Mouse (Mus musculus) gastrocnemius, postnatal 10 days (tissue): Measurements from ENCODE around the gene Prkra. TPM values are rescaled to one million over a fixed set of nuclear protein-coding genes. Genes with fewer than 3 reads are reported as not detected.

ENCODE experiments used
- total RNA-seq, 2 experiments: library from RNA; stranded (reverse); gene quantifications; 2 replicates each; pipeline ENCODE4 v1.2.3; 2021

The Prkra gene
- total RNA-seq, 2 experiments from 2014 or later, result 10.3 to 13.4 TPM

Other genes starting within 250 kb of the Prkra start
- 10 to 100 TPM; 11.4 to 14.5 TPM for gene Osbpl6, start 241.5 kb downstream of the Prkra start, total RNA-seq
- not detected for gene Pjvk, start 461 bp upstream of the Prkra start, total RNA-seq
- gene Fkbp7, start 25.1 kb upstream of the Prkra start, total RNA-seq, result 10 to 100 TPM; 26.9 to 40.5 TPM
- gene Plekha3, start 27.3 kb upstream of the Prkra start, total RNA-seq, result 1 to 10 TPM; 7.2 to 8.4 TPM